Mouse (Mus musculus) stomach, postnatal 0 days (tissue): ENCODE results near the gene Mapk11.

Experiments used
- CTCF ChIP-seq: IDR thresholded peaks from 2 replicates; pipeline ENCODE4 v1.5.1; 2016; ENCODE audit warnings: antibody characterized with exemption, low read depth, mild to moderate bottlenecking, moderate library complexity
- EP300 ChIP-seq: optimal IDR thresholded peaks from 2 replicates; pipeline ENCODE3; 2016; ENCODE audit warnings: antibody characterized with exemption

DNA sequence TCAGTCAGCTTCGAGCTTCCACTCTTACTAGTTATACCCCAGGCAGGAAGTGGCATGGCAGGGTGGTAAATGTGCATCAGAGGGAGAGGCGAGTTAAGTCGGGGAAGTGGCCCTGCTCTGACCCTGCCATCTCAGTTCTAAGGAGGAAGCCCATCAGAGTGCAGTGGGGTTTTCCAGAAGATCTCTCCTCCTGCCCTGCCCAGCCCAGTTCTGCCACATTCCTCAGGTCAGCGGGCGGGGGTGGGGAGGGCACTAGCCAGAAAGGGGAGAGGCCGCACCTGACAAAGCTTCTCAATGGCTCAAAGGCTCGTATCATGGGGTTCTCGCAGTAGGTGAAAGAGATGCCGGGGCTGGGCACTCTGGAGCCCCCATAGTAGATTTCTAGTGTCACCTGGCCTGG lies 12.0 kb upstream of the Mapk11 start:
- TF ChIP-seq CTCF (no peak), EP300 (no peak)
